Mouse (Mus musculus) brain, embryonic 14.5 days (tissue): ENCODE data around the gene Purb.

Experiments used
- CTCF ChIP-seq: fragments of 200-500 bp; IDR thresholded peaks from 2 replicates; pipeline ENCODE4 v1.5.1; 2012; ENCODE audit warnings: inconsistent platforms, mild to moderate bottlenecking, moderate library complexity, borderline replicate concordance; ENCODE audit not compliant: insufficient read depth, insufficient read length; ENCODE audit errors: extremely low read depth
- POLR2A ChIP-seq: fragments of 200-500 bp; IDR thresholded peaks from 2 replicates; pipeline ENCODE4 v1.6.1; 2012; ENCODE audit warnings: mild to moderate bottlenecking, inconsistent platforms, borderline replicate concordance; ENCODE audit not compliant: poor library complexity, insufficient read depth, insufficient read length, severe bottlenecking; ENCODE audit errors: extremely low read depth

- TF ChIP-seq POLR2A: no peak
- no peak for TF ChIP-seq CTCF
Observed at GRCm38 (mm10) chr11:6483103-6483502, 7.4 kb upstream of the Purb start.
